Mouse (Mus musculus) cerebellum, adult 8-10 months (tissue): ENCODE measurements around the gene Afap1l2.

Experiments
- DNase-seq: peaks from one replicate; pipeline ENCODE4 v3.0.0; 2022

The Afap1l2 gene

GRCm38 (mm10) chr19:57007781-57008710 lies at the start of gene Afap1l2:
TSS of gene Afap1l2 (minus strand) at chr19:57008228.
- DNase-seq = peak; percentile 86

DNA sequence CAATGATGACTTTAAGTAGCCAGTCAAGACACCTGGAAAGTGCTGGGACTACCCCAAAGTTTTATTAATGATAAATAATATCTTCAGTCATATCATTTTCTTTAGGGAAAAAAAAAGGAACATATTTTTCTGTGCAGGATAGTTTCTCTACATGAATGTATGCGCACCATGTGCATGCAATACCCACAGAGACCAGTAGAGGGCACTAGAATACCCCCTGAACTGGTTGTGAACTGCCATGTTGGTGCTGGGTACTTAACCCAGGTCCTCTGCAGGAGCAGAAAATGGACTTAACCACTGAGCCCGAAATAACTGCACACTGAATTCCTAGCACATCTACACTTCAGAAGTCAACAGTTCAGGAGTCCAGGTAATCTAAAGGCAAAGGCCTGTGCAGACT lies 49.5 kb upstream of the Afap1l2 start:
- DNase-seq = no peak

GRCm38 (mm10) chr19:57055215-57056120 lies 47.4 kb upstream of the Afap1l2 start:
- peak; percentile 45 for DNase-seq

GRCm38 (mm10) chr19:57052959-57053358 lies 44.9 kb upstream of the Afap1l2 start:
- no peak for DNase-seq

GRCm38 (mm10) chr19:57052016-57052415 lies 44.0 kb upstream of the Afap1l2 start:
- no peak for DNase-seq

DNA sequence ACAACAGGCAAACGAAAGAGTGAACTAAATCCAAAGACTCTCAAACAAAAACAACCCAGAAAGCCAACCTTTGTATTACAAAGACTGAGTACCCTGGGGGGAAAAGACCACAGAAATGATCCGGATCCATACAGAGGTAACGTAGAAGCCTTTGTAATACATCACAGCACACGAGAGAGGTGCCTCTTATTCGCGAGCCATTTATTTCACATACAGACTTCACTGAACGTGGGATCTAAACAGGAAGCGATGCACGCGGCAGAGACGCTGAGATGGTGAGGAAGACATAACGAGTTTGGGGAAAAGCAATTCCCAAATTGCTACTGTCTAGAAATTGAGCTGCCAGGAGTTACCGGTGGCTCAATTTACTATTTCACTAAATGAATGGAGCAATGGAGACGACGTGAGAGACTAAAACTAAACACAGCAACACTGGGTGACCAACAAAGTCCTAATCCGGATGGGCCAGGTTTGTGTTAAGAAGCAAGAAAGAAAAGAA lies 41.6 kb upstream of the Afap1l2 start:
- DNase-seq = no peak

GRCm38 (mm10) chr19:57047671-57048320 lies 39.8 kb upstream of the Afap1l2 start:
- no peak for DNase-seq

- DNase-seq = no peak
Measured at GRCm38 (mm10) chr19:57039258-57039657, 31.2 kb upstream of the Afap1l2 start.

DNA sequence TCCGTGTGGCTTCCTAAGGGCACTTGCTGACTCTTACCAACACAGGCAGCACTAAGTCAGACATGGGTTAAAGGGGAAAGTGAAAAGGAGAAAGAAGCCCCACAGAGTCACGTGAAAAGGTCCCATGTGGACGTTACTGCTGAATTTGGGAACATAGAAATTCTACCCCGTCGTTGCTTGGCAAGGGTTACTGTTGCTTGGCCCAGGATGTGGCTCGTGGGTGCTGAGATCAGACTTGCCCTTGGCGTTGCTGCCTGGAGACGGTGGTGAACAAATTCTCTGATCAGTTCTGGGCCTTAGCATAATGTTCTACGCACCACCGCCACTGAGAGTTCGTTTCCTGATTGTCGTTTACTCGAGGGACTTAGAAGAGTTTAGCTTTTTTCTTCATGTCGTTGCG lies 28.8 kb upstream of the Afap1l2 start:
- no peak for DNase-seq

GRCm38 (mm10) chr19:57031582-57031981 lies 23.6 kb upstream of the Afap1l2 start:
- DNase-seq = peak; percentile 61

DNA sequence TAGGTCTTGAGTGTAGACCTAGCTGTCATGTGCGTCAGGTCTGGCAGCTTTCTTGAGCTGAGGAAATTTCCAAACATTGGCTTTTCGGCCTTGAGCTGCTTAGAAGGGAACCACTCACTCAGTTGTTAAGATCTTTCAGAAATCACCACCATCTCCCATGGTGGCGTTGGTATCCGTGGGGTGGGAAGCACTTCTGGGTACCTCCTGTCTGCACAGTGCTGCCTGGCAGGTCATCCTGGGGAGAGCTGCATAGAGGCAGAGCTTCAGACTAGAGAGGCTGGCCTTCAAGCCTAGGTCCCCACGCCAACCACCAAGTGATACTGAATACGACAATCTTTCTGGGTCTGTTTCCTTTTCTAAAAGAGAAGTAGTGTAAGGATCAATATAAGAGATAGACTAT lies 21.4 kb upstream of the Afap1l2 start:
- no peak for DNase-seq

DNA sequence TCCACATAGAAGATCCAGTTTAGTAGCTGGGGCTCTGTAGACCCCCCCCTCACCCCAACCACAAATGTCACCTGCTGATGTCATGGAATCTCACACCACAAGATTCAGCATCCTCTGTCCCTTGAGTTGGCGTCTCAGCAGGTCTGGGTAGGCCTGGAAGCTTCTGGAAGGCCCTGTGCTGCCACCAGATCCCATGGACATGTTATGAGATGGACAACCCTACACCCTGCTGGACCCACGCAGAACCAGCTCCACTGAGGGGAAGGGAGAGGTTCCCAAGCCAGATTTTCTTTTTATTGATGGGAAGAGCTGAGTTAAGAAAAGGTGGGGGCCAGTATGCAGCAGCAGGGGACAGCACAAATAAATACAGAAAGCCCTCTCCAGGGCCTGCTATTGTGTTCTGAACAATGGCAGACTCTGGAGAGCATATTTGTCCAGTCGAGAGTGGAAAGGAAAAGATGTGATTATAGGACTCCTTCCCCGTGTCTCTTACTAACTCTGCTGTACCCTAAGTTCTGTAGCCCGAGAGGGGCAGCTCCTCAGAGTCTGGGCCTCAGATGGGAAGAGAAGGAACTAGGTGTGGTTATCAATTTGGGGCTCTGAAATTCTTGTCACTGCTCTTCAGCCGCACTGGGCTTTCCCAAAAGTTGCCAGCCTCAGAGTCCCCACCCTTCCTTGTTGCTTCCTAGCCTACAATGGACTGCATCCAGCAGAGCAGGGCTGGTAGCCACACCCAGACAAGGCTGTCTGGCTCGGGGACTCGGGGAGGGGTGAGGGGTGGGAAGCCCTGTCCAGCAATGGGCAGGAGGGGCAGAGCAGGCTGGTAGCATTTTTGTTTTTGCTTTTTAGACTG lies 20.5 kb upstream of the Afap1l2 start:
- no peak for DNase-seq

DNA sequence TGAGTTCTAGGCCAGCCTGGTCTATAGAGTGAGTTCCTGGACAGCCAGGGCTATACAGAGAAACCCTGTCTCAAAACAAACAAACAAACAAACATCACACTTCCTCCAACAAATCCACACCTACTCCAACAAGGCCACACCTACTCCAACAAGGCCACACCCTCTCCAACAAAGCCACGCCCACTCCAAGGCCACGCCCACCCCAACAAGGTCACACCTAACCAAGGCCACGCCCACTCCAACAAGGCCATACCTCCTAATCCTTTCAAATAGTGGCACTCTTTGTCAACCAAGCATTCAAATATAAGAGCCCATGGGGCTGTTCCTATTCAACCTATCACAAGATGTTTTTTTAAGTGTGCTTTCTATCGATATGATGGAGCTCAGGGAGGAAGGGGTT lies 18.5 kb upstream of the Afap1l2 start:
- DNase-seq = no peak

- no peak for DNase-seq
Measured at GRCm38 (mm10) chr19:57017785-57018179, 9.8 kb upstream of the Afap1l2 start.

- no peak for DNase-seq
Measured at GRCm38 (mm10) chr19:57016995-57017784, 9.2 kb upstream of the Afap1l2 start.

- DNase-seq = no peak
Measured at GRCm38 (mm10) chr19:57014808-57015207, 6.8 kb upstream of the Afap1l2 start.

GRCm38 (mm10) chr19:57013271-57013677 lies 5.2 kb upstream of the Afap1l2 start:
- DNase-seq = no peak

DNA sequence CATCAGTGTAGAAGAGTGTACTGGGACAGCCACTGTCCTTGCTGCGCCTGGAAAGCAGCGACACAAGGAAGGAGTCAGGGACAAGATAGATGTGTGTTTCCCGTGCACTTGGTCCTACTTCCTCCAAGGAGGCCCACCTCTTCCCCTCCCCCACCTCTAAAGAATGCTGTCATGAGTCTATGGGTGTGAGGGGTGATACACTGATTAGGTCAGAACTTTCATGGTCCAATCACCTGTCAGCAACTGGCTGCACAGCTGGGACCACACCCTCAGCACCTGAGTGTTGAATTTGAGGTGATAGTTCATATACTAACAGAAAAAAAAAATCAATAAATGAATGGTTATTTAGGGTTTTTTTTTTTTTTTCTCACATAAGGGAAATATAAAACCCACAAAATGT lies 4.0 kb upstream of the Afap1l2 start:
- no peak for DNase-seq

- DNase-seq = no peak
Measured at GRCm38 (mm10) chr19:57010064-57010463, 2.0 kb upstream of the Afap1l2 start.

GRCm38 (mm10) chr19:57009653-57010052 lies 1.6 kb upstream of the Afap1l2 start:
- peak; percentile 23 for DNase-seq

DNA sequence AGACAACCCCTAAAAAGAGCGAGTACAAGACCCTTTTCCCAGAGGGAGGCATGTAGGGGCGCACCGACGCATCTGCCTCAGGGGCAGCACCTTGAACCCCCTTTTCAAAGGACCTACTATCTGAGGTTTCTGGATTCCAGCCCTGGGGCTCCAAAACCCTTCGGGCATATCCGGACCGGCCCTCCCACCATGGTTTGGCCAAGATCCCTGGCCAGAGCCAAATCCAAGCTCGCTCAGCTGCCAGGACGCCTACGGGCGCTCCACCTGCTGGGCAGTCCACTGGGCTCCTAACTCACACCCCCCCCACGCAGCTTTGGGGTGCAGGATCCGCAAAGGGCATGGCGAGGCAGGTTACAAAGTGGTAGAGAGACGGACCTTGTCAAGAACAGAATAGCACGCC lies 737 bp downstream of the Afap1l2 start:
- peak; percentile 84 for DNase-seq
